Mouse (Mus musculus) G1E (cell line): Measurements from ENCODE around the gene Kir3dl2. TPM values are rescaled to one million over a fixed set of nuclear protein-coding genes. Genes with fewer than 3 reads are reported as not detected.
"Not testable (repeated sequence)": the region's sequence is repeated elsewhere in the genome, so short reads cannot be mapped to it uniquely, and the experiment has no call there.

Experiments
- ATAC-seq: 2 replicates; pipeline ENCODE4 v1.8.0; 2016; ENCODE audit warnings: mild to moderate bottlenecking; ENCODE audit not compliant: insufficient number of reproducible peaks, poor library complexity, low FRiP score, severe bottlenecking; ENCODE audit errors: extremely low read depth
- DNase-seq: peaks from one replicate; pipeline ENCODE4 v3.0.0; 2012; ENCODE audit warnings: low spot score
- H3K27me3 ChIP-seq: 2 replicates; pipeline ENCODE4 v1.6.1; 2012; ENCODE audit warnings: mild to moderate bottlenecking, low read length, inconsistent platforms; ENCODE audit not compliant: insufficient read depth
- H3K36me3 ChIP-seq: replicated peaks from 2 replicates; pipeline ENCODE3; 2012; ENCODE audit warnings: mild to moderate bottlenecking, inconsistent platforms
- H3K4me1 ChIP-seq: 2 replicates; pipeline ENCODE4 v1.6.1; 2012; ENCODE audit warnings: low read depth, low read length, inconsistent platforms, mixed read lengths; ENCODE audit not compliant: insufficient read depth
- H3K4me3 ChIP-seq: 2 replicates; pipeline ENCODE4 v1.5.1; 2012; ENCODE audit warnings: low read depth, mild to moderate bottlenecking, inconsistent platforms, low read length, moderate library complexity, mixed read lengths
- H3K9me3 ChIP-seq: replicated peaks from 2 replicates; pipeline ENCODE4 v1.6.1; 2012; ENCODE audit warnings: inconsistent platforms
- CTCF ChIP-seq: IDR thresholded peaks from 2 replicates; pipeline ENCODE4 v1.5.1; 2012; ENCODE audit warnings: low read depth, low read length, inconsistent platforms, mixed read lengths
- GATA1 ChIP-seq: IDR thresholded peaks from 2 replicates; pipeline ENCODE4 v1.6.1; 2012; ENCODE audit warnings: borderline replicate concordance, low read length, inconsistent platforms, mixed read lengths
- GATA2 ChIP-seq: IDR thresholded peaks from 2 replicates; pipeline ENCODE4 v1.6.1; 2012; ENCODE audit warnings: low read depth, low read length, inconsistent platforms, borderline replicate concordance
- POLR2AphosphoS5 ChIP-seq: IDR thresholded peaks from 2 replicates; pipeline ENCODE4 v1.6.1; 2012; ENCODE audit warnings: low read depth, low read length, inconsistent platforms; ENCODE audit not compliant: insufficient replicate concordance
- TAL1 ChIP-seq: conservative IDR thresholded peaks from 2 replicates; pipeline ENCODE4 v1.6.1; 2012; ENCODE audit warnings: low read depth, low read length, inconsistent platforms, mixed read lengths
- polyA plus RNA-seq: library from polyadenylated mRNA; stranded (reverse); fragments of >175 nt; gene quantifications from 2 replicates; pipeline ENCODE4 v1.2.3, GENCODE M21; 2012
- total RNA-seq, 2 experiments: library from RNA; stranded (forward) in 1 of 2; stranded (reverse) in 1 of 2; fragments of 200-1000 nt in 1 of 2; fragments of >200 nt in 1 of 2; fragmentation: Nextera tagmentation in 1 of 2; gene quantifications; 2 replicates each; pipeline ENCODE4 v1.2.3; 2014 to 2017

Gene Kir3dl2
- not detected in 2 replicates for total RNA-seq (2014; fragmentation: Nextera tagmentation)
- 0.16 TPM in 1 of 2 replicates, not detected in the other for total RNA-seq (2017)
- not detected in 2 replicates for polyA plus RNA-seq

DNA sequence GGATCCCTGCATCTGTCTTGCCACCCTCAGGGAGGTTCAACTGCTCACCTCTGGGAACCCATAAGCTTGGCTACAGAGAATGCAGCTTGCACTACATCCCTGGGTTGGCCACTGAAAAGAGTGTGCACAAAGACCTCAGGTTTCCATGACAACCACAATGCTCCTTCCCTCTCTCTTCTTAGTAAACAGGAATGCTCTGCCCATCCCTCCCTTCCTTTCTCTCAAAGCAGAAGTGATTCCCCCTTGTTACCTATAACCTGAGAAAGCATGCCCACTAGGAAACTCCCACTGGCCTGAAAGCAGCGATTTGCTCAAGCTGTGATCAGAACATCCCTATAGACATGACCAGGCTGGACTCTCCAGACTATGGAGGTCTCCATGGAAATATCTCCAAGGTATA, at the start of gene Kir3dl2:
Gene Kir3dl2, minus strand, starts transcription at position 101 of the 400 bp plus-strand sequence.
- H3K36me3 ChIP-seq, DNase-seq, H3K27me3 ChIP-seq, H3K9me3 ChIP-seq, ATAC-seq, H3K4me1 ChIP-seq, H3K4me3 ChIP-seq: not testable (repeated sequence)

DNA sequence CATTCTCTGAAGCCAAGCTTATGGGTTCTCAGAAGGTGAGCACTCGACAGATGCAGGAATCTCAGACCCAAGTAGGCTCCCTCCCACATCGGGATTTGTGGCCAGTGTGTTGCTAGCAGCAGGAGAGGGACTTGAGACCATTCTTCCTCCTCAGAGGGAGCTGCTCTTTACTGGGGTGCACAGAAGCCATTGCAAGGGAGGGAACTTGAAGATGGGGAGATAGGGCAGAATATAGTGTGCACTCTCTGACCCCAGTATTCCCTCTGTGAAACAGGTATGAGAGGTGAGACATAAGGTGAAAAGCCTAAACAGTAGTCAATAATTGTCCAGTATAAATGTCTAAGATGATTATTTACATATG, 47.0 kb upstream of the Kir3dl2 start:
- H3K27me3 ChIP-seq, result no peaks in the 10 kb centered on the region

DNA sequence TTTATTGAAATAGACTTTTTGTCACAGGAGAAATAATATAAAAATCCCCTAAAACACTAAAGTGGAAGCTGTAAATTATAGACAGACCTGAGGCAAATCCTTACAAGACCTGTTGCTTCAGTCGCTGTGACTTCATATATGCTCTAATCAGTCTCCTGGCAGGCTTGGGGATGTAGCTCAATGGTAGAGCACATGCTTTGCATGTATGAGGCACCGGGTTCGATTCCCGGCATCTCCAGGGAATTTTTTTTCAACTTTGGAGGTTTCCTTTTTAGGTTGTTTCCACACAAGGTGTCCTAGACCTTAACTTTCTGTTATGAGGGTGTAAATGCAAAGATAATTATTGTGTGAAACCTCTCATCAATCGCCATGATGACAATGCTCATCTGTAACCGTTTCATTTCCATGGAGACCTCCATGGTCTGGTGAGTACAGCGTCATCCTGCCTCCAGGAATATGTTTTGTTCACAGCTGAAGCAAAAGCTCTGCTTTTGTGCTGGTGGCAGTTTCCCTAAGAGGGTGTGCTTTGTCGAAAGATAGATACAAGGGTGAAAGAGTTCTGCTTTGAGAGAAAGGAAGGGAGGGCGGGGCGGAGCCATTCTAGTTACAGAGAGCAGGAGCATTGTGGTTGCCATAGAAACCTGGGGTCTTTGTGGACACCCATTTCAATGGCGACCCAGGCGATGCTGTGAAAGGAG, 46.5 kb upstream of the Kir3dl2 start, which contains the start of gene Tceal3:
Gene Tceal3, plus strand, starts transcription at position 644 of the 698 bp plus-strand sequence.
- Histone ChIP-seq H3K9me3 (no peaks in the 10 kb centered on the region), H3K4me1 (no peaks in the 10 kb centered on the region), H3K4me3 (no peak within 1 kb of the TSS), H3K27me3 (no peaks in the 10 kb centered on the region), H3K36me3 (no peaks in the 10 kb centered on the region)
- DNase-seq (no peak), ATAC-seq (no peak)
- no peak for TF ChIP-seq CTCF
- no peak for TF ChIP-seq GATA2
- TF ChIP-seq POLR2AphosphoS5, result no peak
- no peak for TF ChIP-seq TAL1

More for the DNA sequence above, 47.0 kb upstream of the Kir3dl2 start:
- no peak for ATAC-seq
- H3K9me3 ChIP-seq, result no peaks in the 10 kb centered on the region
- no peak overlapping the region for H3K4me3 ChIP-seq
- DNase-seq, result no peak
- TF ChIP-seq GATA2, result no peak
- no peak for TF ChIP-seq TAL1
- no peak for TF ChIP-seq GATA1
- TF ChIP-seq POLR2AphosphoS5, result no peak
- no peak for TF ChIP-seq CTCF
- no peaks in the 10 kb centered on the region for H3K4me1 ChIP-seq
- no peaks in the 10 kb centered on the region for H3K36me3 ChIP-seq

DNA sequence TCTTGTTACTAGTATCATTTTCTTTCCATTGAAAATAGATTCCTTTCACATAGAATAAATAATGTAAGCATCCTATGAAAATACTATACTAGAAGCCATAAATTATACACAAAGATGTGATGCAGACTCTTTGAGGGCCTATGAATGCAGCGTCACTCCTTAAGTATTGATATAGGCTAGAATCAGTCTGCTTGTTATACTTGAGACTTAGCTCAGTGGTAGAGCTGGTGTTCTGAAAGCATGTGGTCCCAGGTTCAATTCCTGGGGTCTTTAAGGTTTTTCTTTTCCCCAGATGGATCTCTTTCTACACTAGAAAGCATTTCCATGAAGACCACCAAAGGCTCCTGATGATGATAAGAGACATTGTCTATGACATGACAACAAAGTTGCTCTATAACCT, 40.8 kb upstream of the Kir3dl2 start:
- DNase-seq (no peak), ATAC-seq (no peak)
- Histone ChIP-seq H3K36me3 (no peaks in the 10 kb centered on the region), H3K4me3 (no peak overlapping the region), H3K27me3 (no peaks in the 10 kb centered on the region), H3K9me3 (no peaks in the 10 kb centered on the region), H3K4me1 (no peaks in the 10 kb centered on the region)
- TF ChIP-seq POLR2AphosphoS5 (no peak), CTCF (no peak), GATA1 (no peak), TAL1 (no peak), GATA2 (no peak)

DNA sequence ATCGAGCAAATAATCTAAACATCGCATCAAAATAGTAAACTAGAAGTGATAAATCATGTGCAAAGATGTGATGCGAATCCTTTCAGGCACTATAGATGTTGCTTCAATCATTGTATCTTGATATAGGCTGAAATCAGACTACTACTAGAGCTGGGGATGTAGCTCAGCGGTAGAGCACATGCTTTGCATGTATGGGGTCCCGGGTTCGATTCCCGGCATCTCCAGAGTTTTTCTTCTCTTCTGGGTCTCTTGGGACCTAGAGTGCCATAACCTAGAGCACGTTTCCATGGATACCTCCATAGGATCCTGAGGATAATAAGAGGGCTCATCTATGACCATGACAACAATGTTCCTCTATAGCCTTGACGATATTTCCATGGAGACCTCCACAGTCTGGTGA, 25.2 kb upstream of the Kir3dl2 start:
- not testable (repeated sequence) for DNase-seq, H3K4me1 ChIP-seq, ATAC-seq, H3K36me3 ChIP-seq, H3K4me3 ChIP-seq, H3K9me3 ChIP-seq, H3K27me3 ChIP-seq

DNA sequence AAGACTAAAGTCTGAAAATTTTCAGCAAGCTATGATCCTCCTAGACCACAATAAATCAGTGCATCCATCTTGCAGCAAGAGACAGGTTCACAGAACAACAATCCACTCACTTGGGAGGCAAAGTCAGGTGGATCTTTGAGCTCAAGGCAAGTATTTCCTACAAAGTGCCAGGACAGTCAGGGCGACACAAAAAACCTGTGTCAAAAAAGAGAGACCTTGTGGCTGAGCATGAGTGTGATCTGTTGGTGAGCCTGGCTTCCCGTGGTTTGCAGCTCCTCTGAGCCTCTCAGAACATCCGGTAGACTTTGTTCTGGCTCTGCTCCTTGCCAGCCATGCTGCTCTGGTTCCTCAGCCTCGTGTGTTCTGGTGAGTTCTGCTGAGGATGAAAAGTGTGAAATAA, 26.2 kb downstream of the Kir3dl2 start, which contains the start of gene Kir3dl1:
Gene Kir3dl1, plus strand, starts transcription at position 301 of the 400 bp plus-strand sequence.
- DNase-seq, H3K27me3 ChIP-seq, H3K4me3 ChIP-seq, H3K9me3 ChIP-seq, H3K4me1 ChIP-seq, ATAC-seq, H3K36me3 ChIP-seq: not testable (repeated sequence)

Other genes starting within 250 kb of the Kir3dl2 start
- gene Kir3dl1, start 26.1 kb downstream of the Kir3dl2 start, total RNA-seq (2014; fragmentation: Nextera tagmentation), result not detected in 2 replicates
- 0.17 TPM in 1 of 2 replicates, not detected in the other for gene Kir3dl1, start 26.1 kb downstream of the Kir3dl2 start, total RNA-seq (2017)
- not detected in 2 replicates for gene Kir3dl1, start 26.1 kb downstream of the Kir3dl2 start, polyA plus RNA-seq
- gene Tceal3, start 46.8 kb upstream of the Kir3dl2 start, total RNA-seq (2014; fragmentation: Nextera tagmentation), result not detected in 2 replicates
- gene Tceal3, start 46.8 kb upstream of the Kir3dl2 start, total RNA-seq (2017), result 0.11 TPM in 1 of 2 replicates, not detected in the other
- gene Tceal3, start 46.8 kb upstream of the Kir3dl2 start, polyA plus RNA-seq, result not detected in 2 replicates
- gene Tceal1, start 163.9 kb upstream of the Kir3dl2 start, total RNA-seq (2014; fragmentation: Nextera tagmentation), result not detected in 2 replicates
- 0.11 TPM in 1 of 2 replicates, not detected in the other for gene Tceal1, start 163.9 kb upstream of the Kir3dl2 start, total RNA-seq (2017)
- not detected in 2 replicates for gene Tceal1, start 163.9 kb upstream of the Kir3dl2 start, polyA plus RNA-seq
- 160 and 161 TPM in 2 replicates for gene Morf4l2, start 199.6 kb upstream of the Kir3dl2 start, total RNA-seq (2014; fragmentation: Nextera tagmentation)
- gene Morf4l2, start 199.6 kb upstream of the Kir3dl2 start, total RNA-seq (2017), result 375 and 434 TPM in 2 replicates
- gene Morf4l2, start 199.6 kb upstream of the Kir3dl2 start, polyA plus RNA-seq, result 351 and 355 TPM in 2 replicates
- gene Glra4, start 236.1 kb upstream of the Kir3dl2 start, total RNA-seq (2014; fragmentation: Nextera tagmentation), result not detected in 2 replicates
- gene Glra4, start 236.1 kb upstream of the Kir3dl2 start, total RNA-seq (2017), result not detected in 2 replicates
- gene Glra4, start 236.1 kb upstream of the Kir3dl2 start, polyA plus RNA-seq, result not detected in 2 replicates